Mouse (Mus musculus) cerebellum, adult 2 months (tissue): ENCODE measurements around the gene Psmb4.
A peak's percentile ranks its signal among the peaks of the same experiment; 100 is the strongest.

Source experiments
- CTCF ChIP-seq: fragments of 200-500 bp; IDR thresholded peaks from 2 replicates; pipeline ENCODE4 v1.5.1; 2011; ENCODE audit warnings: low read depth, mild to moderate bottlenecking, control low read depth, low read length, moderate library complexity, borderline replicate concordance; ENCODE audit not compliant: insufficient read depth
- POLR2A ChIP-seq: fragments of 200-500 bp; IDR thresholded peaks from 2 replicates; pipeline ENCODE4 v1.6.1; 2011; ENCODE audit warnings: low read length, control low read depth, borderline replicate concordance; ENCODE audit not compliant: insufficient read depth

- no peak for TF ChIP-seq CTCF
- TF ChIP-seq POLR2A, result peak; percentile 67; the same call in 1 of the 2 replicates
Measured at GRCm38 (mm10) chr3:94837959-94838496, 48.7 kb downstream of the Psmb4 start.
